Mouse (Mus musculus): ENCODE measurements at regions not wholly inside any gene's neighbourhood (a gene's known extent, or its start where the extent isn't known, plus 50 kb on each side); places are given as distances from the start of the nearest gene placed in this dataset.
A peak's percentile ranks its signal among the peaks of the same experiment; 100 is the strongest.
"Not testable (repeated sequence)": the region's sequence is repeated elsewhere in the genome, so short reads cannot be mapped to it uniquely, and the experiment has no call there.

- DNase-seq = no peak
These were observed 50.0 kb upstream of the Klhl24 start for GRCm38 (mm10) chr16:20047356-20047755.

- DNase-seq = not testable (repeated sequence)
These were observed 52.3 kb upstream of the Klhl6 start for GRCm38 (mm10) chr16:20035166-20035565.

- peak; percentile 94 for DNase-seq
These were observed 49.7 kb upstream of the Klhl6 start for GRCm38 (mm10) chr16:20032328-20033081.
